Mouse (Mus musculus): ENCODE measurements at regions not wholly inside any gene's neighbourhood (a gene's known extent, or its start where the extent isn't known, plus 50 kb on each side); places are given as distances from the start of the nearest gene placed in this dataset.

DNA sequence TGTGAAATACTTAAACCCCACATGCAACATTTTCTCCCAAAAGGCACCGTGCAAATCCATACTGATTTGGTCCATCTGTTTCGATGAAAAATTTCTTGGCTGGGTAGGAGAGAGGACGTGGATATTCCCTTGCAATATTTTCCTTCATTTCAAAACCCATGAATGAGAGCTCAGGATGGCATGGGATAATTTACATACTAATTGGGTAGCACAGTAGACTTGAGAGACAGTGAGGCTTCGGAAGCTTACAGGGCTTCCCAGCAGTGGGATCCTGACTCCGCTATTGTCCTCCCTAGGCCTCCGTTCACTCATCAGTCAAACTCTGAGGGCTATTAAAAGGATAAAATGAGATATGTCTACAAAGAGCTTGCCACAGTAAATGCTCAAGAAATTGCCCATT, 59.8 kb downstream of the Sox3 start:
- DNase-seq: no peak

DNA sequence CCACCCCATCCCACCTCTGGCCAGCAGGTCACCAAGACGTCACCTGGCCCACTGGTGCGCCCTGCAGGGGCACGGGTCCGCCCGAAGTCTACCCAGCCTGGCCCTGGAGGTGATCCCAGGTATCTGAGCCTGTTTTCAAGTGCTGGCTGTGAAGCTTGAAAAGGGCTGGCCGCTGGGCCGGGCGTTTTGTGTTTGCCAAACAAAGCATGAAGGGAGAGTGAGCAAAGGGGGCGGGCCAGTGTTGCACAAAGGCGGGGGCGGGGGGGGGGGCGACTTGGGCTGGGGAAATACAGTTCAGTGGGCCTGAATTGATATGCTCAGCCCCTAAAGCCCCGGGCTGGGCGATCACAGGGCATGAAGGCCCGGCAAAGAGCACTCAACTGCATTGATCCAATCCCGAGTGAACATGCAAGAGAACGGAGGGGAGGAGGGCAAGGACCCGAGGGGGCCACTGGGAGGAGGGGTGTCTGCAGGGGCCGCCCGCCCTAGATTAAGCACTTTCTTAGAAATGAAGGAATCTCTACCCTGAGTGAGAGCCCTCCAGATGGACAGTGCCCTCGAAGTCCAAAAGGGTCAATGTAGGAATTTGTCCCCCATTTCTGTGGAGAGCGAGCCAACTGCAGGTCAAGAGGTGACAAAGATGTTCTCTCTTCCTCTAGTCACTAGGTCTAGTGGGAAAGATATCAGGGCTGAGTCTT, 61.8 kb downstream of the Sox3 start:
- no peak for DNase-seq

DNA sequence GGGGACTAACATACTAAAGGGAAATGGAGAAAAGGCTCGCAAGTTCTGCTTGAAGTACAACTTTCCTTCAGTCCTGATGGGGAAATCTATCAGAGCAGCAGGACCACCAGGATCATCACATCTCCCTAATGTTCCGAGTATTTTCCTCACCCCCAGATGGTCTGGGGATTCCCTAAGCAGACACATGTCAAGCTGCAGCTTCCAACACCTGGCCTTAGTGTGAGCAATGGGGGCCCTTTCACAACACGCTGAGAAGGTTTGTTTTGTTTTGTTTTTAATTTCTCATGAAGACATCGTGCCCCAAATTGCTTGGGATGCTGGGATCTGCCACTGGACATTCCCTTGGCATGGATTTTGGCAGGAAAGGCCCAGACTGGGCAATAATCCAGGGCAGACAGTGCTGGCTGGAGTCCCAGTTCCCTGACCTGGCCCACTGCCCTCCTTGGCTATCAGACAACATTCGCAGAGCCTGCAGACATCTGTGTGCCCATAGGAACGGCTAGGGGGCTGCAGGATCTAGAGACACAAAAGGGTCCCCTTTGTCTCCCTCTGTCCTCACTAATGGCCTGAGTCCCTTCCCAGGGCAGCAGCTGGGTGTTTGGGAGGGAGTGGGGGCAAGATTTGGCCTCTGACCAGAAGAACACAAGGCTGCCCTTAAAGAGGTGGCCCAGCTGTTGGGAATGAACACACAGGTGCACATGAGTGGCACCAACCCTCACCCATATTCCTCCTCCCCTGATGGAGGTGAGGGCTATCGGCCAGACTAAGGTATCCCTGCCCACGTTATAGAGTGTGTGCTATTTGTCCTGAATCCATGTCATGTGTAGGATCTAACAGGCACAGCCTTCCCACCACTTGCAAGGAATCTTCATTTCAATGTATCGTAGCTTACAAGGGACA, 67.8 kb downstream of the Sox3 start:
- peak; percentile 1 for DNase-seq

DNA sequence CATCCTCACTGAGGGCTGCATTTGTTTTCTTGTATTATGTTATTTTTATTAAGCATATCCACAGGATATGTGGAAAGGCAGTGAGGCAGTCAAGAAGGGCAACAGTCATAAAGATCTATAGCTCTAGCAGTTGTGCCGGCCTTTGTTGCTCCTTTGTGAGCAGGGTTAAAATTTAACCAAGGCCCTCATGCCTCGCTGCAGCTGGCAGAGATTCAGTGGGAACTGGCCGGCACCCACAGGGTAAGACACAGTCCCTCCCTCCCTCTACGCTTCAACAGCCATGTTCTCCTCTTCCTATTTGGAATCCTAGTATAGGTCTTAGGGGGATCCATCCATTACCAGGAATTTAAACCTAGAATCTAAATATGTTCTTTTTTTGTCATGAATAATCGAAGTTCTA, 94.7 kb downstream of the Sox3 start:
- DNase-seq: no peak

DNA sequence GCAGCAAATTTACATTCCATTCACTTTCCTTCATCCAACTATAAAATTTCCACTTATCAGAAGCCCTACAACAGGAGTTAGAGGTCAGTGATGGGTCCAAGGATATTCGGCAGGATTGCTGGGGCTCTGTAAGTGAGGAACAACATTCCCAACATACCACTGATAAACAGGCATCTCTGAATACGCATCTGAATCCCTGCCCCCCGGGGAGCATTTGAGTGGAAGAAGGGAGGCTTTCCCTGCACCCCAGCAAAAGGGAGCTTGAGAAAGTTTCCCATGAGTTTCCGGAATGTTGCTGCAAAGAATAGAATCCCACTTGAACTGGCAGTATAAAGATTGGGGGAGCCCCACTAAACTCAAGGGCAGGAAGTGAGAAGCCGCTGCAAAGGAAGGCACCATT, 112.5 kb downstream of the Sox3 start:
- DNase-seq: no peak

DNA sequence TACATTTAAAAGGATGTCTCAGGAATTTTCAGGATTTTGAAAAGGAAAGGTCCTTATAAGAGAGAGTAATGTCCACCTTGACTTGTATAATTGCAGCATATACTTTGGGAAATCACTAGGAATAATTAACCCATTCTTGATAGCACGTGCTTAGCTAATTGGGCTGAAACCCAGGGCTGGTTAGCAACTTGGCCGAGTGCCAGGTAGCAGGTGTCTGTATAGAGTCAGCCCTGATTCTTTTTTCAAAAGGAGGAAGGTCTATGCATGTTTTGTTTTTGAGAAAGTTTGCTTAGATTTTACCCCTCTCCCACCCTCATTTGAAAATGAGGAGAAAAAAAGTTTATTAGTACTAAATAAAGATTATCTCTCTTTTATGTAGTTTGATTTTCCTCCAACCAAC, 113.1 kb downstream of the Sox3 start:
- no peak for DNase-seq

DNA sequence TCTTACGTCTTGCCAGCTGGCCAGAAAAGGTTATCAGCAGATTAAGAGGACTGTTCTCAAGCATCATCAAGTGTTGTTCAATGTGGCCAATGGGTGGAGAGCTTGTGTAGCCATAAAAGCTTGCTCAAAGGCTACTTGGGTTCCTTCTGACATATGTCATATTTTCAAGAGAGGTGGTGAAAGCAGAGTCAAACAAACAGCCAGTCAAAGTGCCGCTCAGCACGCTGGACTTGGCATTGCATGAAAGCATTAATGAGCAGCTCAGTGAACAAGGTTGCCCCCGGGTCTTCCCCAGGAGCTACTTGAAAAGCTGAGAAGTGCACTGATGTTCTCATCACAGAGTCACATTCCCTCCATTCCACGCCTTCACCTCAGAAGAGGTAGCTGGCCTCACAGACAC, 119.6 kb downstream of the Sox3 start:
- DNase-seq: no peak

DNA sequence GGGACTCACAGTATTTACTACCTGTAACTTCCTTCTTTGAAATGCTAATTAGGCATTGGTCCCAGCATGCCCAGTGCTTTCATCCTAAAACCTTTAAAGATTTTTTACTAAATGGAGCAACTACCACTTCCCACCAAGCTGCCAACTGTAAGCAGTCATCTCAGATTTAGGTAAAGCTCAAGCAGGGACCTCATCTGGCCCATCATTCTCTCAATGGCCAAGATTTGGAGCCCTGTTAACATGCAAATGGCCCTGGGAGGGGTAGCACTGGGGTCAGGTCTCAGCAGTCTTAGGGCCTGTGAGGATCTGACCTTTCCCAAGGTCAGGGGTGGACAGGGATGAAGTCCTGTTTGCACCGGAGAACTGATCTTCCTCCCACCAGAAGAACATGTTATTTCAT, 120.8 kb downstream of the Sox3 start:
- DNase-seq: no peak

DNA sequence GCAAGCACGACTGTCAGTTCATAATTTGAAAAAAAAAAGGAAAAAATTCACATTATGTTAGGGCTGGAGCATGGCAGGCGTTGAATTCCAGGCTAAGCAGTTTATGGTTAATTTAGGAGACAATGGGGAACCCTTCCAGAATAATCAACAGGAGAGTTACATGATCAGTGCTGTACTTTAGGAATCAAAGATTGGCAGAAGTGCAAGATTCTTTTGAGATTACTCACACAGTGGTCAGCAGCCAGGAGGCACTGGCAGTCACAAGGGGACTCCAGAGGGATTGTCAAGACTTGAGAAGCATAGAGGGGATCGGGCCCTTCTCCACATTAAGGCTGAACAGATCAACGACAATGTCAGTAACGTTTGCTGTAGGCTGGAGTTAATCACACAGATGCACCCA, 142.8 kb downstream of the Sox3 start:
- DNase-seq: no peak

DNA sequence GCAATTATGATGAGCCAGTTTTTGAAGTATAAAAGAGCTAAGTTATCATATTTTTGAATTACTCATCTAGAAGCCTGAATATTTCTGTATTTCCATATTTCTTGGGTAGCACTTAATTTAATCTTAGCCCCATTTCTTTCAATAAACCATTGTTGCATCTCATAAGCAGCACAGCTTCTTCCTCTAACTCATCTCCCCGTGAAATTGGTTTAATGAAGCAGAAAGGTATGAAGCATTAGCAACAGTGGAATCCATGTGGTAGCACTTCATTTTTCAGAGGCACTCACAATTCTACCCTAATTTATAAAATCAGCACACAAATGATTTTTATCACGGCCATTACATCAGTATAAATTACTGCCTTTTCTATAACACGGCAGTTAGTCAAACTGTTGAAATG, 149.3 kb downstream of the Sox3 start:
- DNase-seq: no peak

DNA sequence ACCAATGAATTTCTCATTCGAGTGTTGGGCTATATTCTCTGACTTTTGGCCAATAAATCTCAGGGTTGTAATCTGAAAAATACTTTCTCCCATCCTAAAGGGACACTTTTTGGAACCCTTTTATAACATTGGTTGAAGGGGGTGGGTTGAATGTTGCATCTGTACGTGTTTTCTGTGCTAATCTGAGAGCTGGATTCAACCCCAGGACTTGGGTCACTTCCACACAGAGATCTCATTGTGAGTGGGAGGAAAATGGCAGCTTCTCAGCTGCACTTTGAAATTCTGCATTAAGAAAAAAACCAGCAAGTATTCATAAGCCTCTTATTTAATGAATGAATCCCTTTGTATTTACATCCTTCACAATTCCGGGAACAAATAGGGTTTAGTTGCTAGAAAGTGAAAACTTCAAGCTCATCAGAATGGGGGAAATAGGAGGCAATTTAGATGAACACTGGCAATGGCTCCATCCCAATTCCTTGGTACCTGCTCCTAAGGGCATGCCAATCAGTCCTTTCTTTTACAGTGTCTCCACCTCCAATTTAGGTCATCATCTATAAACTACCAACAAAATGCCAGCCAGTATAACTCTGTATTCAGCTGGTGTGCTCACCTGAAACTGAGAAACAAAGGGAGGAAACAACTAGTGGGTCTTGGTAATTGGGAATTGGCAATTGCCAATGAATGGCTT, 150.1 kb downstream of the Sox3 start:
- no peak for DNase-seq

DNA sequence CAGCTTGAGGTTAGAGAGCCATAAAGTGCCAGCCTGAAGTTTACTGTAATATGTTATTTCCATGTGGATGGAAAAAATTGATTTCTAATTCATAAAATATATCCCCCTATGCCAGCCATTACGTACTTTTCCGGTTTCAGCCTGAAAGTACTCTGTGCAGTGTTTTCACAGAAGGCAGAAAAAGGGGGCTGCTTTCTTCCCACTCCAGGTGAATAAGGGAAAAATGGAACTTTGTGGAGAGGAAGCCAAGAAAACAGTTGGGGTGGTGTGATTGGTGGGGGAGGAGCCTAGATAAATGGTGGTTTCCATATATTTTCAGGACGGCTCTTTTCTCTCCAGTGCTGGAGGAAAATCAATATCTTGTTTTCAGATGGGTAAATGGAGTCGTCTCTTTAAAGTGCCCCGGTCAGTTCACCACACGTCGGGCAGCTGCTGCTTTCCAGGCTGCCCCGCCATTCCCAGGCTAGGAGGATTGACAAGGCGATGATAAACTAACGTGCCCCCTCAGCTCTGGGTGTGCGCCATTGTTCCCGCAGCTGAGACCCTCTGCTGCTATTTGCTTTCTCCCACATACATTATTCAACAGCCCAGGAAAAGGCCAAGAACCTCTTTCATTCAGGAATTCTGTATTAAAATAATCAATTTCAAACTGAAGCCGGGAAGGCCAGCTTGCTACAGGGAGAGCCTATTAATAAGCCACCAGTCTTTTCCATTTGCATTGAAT, 127.1 kb upstream of the Atp11c start:
- no peak for DNase-seq

DNA sequence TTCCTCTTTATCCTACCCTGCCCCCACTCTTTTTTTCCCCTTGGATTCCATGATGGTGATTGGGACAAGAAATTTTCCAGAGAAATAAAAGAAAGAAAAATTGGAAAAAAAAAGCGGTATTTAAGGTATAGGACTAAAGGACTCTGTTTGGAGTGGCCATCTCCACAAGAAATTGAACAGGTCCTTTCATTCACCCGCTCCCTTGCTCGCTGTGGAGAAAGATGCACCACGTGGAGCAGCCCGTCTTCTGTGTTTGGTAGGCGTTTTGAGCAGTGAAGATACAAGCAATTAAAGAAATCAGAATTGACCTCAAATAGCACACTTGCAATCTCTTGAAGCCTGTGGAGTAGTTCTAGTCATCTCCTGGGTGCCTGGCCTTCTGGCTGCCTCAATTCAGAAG, 126.3 kb upstream of the Atp11c start:
- no peak for DNase-seq

DNA sequence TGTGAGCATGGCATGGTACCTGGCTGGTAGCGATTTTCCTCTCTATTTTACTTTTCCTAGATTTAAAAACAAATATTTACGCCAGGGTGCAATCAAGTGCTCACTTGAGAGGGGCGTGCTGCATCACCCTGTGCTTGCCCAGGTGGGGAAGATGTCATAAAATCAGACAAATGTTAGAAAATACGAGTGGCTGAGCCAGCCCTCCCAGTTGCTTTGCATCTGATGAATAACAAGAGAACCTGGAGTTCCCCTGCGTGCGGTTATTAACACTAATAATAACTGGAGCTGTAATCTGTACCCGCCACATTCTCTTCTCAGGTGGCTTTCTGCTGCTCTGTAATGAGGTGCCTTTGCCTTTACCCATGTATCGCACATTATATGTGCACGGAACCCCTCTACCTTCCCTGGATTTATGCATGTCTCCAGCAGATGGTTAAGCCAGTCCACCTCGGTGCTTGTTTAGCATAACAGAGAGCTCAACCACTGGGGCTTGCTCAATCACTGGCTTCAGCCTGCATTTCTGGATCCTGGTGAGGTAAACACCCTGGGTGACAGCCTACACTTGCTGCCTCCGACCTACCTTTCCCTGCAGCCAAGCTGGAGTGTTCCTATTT, 125.8 kb upstream of the Atp11c start:
- DNase-seq: no peak

DNA sequence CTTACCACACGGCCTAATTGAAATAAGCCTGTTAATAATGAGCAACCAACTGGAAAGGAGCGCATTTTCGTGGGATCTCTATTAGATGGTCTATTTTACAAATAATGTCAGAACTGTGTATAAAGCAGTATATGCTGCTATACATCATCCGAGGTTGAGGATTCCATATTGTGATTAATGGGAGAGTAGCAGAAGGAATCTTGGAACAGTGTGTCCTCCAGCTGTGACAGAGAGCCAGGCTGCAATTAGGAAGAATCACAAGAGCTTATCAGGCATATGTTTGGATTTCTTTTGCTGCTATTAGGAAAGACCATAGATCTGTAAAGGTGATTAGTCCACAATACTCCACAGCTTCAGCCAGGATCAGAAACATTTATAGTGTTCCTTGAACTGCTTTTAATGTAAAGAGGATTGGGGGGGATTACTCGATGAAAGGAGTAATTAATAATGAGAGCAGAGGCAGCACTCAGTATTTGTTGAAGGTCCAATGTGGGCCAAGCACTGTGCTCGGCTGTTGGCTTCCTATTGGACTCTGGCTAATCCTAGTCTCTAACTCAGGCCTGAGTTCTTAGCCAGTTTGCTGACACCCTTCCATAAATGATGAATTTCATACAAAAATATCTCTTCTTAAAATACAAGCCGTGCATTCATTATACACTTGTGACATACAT, 88.7 kb upstream of the Atp11c start:
- no peak for DNase-seq

DNA sequence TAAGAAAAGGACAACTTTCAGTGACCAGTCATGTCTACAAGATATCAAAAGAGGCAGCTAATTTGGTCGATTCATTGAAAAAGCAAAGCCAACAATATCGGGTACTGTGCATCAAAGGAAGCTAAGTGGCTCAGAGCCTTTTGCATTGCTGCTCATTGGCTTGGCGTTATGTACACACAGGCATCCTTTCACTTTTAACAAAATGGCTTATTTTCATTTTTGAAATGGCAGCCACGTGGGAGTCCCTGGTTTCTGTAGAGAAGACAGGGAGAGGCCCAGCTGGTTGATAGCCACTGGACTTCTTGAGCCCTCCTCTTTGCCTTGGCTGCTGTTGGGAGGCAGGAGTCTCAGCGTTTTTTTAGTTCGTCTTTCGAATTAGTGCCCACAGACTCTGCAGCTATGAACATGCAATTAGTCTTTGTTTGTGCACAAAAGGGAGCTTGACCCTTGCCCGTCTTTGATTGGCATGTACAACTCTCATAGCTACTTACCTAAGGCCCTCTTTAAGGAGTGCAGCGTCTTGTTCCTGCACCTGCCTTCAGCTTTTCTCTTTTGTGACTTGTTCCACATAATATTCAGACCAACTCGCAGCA, 52.3 kb upstream of the Atp11c start:
- no peak for DNase-seq

All from right cerebral cortex, adult 18-20 months (tissue).